Mouse (Mus musculus): ENCODE data around the gene Map3k10. TPM values are rescaled to one million over a fixed set of nuclear protein-coding genes. Genes with fewer than 3 reads are reported as not detected.
A peak's percentile ranks its signal among the peaks of the same experiment; 100 is the strongest.

The Map3k10 gene
- total RNA-seq, 2 experiments from 2014 or later = 1.7 to 5.2 TPM

- no peak for ATAC-seq (replicated peaks; ENCODE audit: poor library complexity)
These were observed 64.0 kb downstream of the Map3k10 start for GRCm38 (mm10) chr7:27610370-27610769.

DNA sequence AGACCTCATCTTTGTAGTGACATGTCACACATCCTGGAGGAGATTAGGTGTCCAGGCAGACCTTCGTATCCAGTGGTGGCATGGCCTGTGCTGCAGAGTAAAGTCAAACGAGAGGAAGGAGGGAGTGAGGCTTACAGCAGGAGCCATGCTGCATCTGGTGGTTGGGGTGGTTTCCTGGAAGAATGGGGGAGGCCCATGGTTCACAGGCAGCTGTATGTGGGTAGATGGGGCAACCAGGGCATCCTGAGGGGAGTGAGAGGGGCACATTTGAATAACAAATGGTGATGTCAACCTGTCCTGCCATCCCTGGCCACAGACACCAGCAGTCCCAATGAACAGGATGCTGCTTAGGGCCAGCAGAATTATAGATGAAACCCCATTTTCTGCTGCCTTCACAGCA, 64.7 kb downstream of the Map3k10 start:
- ATAC-seq (replicated peaks; ENCODE audit: poor library complexity) = peak; percentile 40

DNA sequence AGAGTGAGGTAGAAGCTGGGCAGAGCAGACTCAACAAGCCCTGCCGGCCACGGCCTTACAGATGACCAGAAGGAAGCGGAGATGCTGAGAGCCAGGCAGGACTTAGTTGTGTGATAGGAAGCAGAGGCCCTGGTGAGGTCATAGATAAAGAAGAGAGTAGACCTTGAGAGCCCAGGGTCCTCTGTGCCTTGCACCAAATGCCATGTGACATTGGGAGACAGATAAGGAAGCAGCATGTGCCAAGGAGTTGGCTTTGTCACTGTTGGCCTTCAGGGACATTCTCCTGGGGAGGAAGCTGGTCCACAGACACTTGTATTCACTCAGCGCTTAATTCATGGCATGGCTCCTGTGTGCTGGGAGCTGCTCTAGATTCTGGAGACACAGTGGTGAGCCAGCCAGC, 65.1 kb downstream of the Map3k10 start:
- ATAC-seq (replicated peaks; ENCODE audit: poor library complexity) = peak; percentile 18; the same call in 1 of the 2 replicates

GRCm38 (mm10) chr7:27608130-27608529, 66.3 kb downstream of the Map3k10 start:
- ATAC-seq (replicated peaks; ENCODE audit: poor library complexity) = peak; percentile 59

DNA sequence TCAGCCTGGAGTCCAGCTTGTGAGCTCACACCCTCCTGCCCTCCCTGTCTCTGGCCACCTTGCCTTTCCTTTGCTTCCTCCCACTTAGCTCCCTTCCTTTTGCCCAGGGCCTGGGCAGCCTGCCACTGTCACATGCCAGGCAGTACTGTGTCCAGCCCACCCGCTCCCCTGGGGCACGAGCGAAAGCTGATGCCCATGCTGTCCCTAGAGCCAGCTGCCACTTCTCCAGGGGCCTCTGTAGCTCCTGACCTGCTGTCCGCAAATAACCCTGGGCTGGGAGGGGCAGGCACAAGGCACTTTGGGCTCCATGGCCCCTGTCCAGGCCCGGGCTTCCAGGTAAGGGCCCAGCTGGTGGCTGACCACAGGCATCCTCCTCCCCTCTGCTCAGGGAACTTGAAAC, 66.8 kb downstream of the Map3k10 start:
- peak; percentile 1; the same call in 1 of the 2 replicates for ATAC-seq (replicated peaks; ENCODE audit: poor library complexity)

GRCm38 (mm10) chr7:27606481-27607254, 67.7 kb downstream of the Map3k10 start:
- ATAC-seq (replicated peaks; ENCODE audit: poor library complexity) = no peak

Other genes with a start within 250 kb of the Map3k10 start
- gene Sptbn4, start 226.9 kb downstream of the Map3k10 start, total RNA-seq (2015) = 0.02 and 0.07 TPM in 2 replicates
- not detected in 2 replicates for gene Sptbn4, start 226.9 kb downstream of the Map3k10 start, total RNA-seq (2017)
- 31.8 and 53.4 TPM in 2 replicates for gene Blvrb, start 226.6 kb downstream of the Map3k10 start, total RNA-seq (2015)
- gene Blvrb, start 226.6 kb downstream of the Map3k10 start, total RNA-seq (2017) = 21.2 and 30.2 TPM in 2 replicates
- 2.5 and 2.9 TPM in 2 replicates for gene Sertad3, start 200.8 kb downstream of the Map3k10 start, total RNA-seq (2015)
- 6.1 and 7.6 TPM in 2 replicates for gene Sertad3, start 200.8 kb downstream of the Map3k10 start, total RNA-seq (2017)
- gene Sertad1, start 187.7 kb downstream of the Map3k10 start, total RNA-seq (2015) = 9.2 and 12.5 TPM in 2 replicates
- gene Sertad1, start 187.7 kb downstream of the Map3k10 start, total RNA-seq (2017) = 5.9 and 6.8 TPM in 2 replicates
- 0.52 and 0.68 TPM in 2 replicates for gene Prx, start 175.3 kb downstream of the Map3k10 start, total RNA-seq (2015)
- 0.75 and 0.81 TPM in 2 replicates for gene Prx, start 175.3 kb downstream of the Map3k10 start, total RNA-seq (2017)
- 0.10 and 0.25 TPM in 2 replicates for gene Hipk4, start 151.3 kb downstream of the Map3k10 start, total RNA-seq (2015)
- gene Hipk4, start 151.3 kb downstream of the Map3k10 start, total RNA-seq (2017) = 0.07 and 0.29 TPM in 2 replicates
- gene Pld3, start 121.4 kb downstream of the Map3k10 start, total RNA-seq (2015) = 9.3 and 9.4 TPM in 2 replicates
- gene Pld3, start 121.4 kb downstream of the Map3k10 start, total RNA-seq (2017) = 5.3 and 7.5 TPM in 2 replicates
- 13.4 and 14.1 TPM in 2 replicates for gene 2310022A10Rik, start 121.4 kb downstream of the Map3k10 start, total RNA-seq (2015)
- 12.4 and 15.6 TPM in 2 replicates for gene 2310022A10Rik, start 121.4 kb downstream of the Map3k10 start, total RNA-seq (2017)
- 33.8 and 40.3 TPM in 2 replicates for gene Akt2, start 83.0 kb downstream of the Map3k10 start, total RNA-seq (2015)
- 46.9 and 50.2 TPM in 2 replicates for gene Akt2, start 83.0 kb downstream of the Map3k10 start, total RNA-seq (2017)
- gene Ttc9b, start 20.7 kb downstream of the Map3k10 start, total RNA-seq (2015) = not detected in 2 replicates
- not detected in 2 replicates for gene Ttc9b, start 20.7 kb downstream of the Map3k10 start, total RNA-seq (2017)
- 0.71 and 3.1 TPM in 2 replicates for gene Zfp607b, start 14.7 kb upstream of the Map3k10 start, total RNA-seq (2015)
- gene Zfp607b, start 14.7 kb upstream of the Map3k10 start, total RNA-seq (2017) = 0.42 and 4.0 TPM in 2 replicates
- 7.6 and 11.3 TPM in 2 replicates for gene Zfp60, start 56.8 kb upstream of the Map3k10 start, total RNA-seq (2015)
- 5.5 and 7.5 TPM in 2 replicates for gene Zfp60, start 56.8 kb upstream of the Map3k10 start, total RNA-seq (2017)
- 6.1 and 6.3 TPM in 2 replicates for gene Zfp626, start 132.6 kb upstream of the Map3k10 start, total RNA-seq (2015)
- 6.4 and 6.7 TPM in 2 replicates for gene Zfp626, start 132.6 kb upstream of the Map3k10 start, total RNA-seq (2017)
- 4.9 and 5.8 TPM in 2 replicates for gene Zfp59, start 164.0 kb upstream of the Map3k10 start, total RNA-seq (2015)
- gene Zfp59, start 164.0 kb upstream of the Map3k10 start, total RNA-seq (2017) = 5.8 and 7.4 TPM in 2 replicates
- 6.5 and 7.9 TPM in 2 replicates for gene Zfp607a, start 182.9 kb upstream of the Map3k10 start, total RNA-seq (2015)
- gene Zfp607a, start 182.9 kb upstream of the Map3k10 start, total RNA-seq (2017) = 8.4 and 9.0 TPM in 2 replicates

All from megakaryocyte progenitor cell, adult 5-6 weeks (primary cell).